Mouse (Mus musculus): ENCODE measurements around the gene Olfr1508.
"Not testable (repeated sequence)": the region's sequence is repeated elsewhere in the genome, so short reads cannot be mapped to it uniquely, and the experiment has no call there.

Olfr1508 gene

GRCm38 (mm10) chr14:52467395-52467794 lies at the start of gene Olfr1508:
Gene Olfr1508, minus strand, starts transcription at chr14:52467495.
- no peak for DNase-seq

DNA sequence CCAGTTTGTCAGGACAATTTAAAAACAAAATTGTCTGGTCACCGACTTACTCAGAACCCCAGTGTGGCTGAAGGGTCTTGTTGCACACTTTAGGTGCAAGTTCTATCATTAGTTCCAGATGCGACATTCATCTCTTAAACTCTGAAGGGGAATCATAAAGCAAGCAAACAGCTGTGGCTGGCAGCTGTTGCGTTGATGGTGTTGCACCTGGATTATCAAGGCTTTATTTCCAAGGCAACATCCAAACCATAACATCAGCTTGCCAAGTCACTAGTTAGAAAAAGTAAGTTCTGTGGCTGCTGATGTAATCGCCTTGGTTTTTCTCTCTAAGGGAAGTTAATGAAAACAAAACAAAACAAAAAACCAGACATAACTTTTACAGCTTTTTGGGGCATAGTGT lies 28.2 kb upstream of the Olfr1508 start, which contains the start of gene Olfr1507:
Olfr1507 (minus strand) TSS at position 234 of the 400 bp plus-strand sequence.
- no peak for DNase-seq

DNA sequence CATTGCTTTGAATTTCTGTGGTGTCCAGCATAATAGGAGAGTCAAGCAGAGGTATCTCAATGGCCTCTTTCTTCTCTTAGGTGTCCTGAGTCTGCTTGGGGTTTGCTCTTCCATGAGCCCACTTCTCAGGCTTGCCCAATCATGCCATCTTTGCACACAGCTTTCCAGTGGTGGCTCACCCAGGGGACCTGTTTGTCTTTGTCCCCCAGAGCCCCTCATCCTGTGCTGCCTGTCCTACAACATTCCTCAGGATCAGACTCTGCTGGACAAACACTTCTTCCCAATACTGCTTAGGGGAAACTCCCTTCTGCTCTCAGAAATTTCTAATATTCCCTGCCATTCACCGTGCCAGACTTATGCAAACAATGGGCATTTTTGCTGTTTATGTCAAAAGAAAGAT lies 1.6 kb downstream of the Olfr1508 start:
- DNase-seq, result no peak

GRCm38 (mm10) chr14:52461928-52462327 lies 5.4 kb downstream of the Olfr1508 start:
- no peak for DNase-seq

GRCm38 (mm10) chr14:52451138-52451537 lies 16.2 kb downstream of the Olfr1508 start:
- no peak for DNase-seq

DNA sequence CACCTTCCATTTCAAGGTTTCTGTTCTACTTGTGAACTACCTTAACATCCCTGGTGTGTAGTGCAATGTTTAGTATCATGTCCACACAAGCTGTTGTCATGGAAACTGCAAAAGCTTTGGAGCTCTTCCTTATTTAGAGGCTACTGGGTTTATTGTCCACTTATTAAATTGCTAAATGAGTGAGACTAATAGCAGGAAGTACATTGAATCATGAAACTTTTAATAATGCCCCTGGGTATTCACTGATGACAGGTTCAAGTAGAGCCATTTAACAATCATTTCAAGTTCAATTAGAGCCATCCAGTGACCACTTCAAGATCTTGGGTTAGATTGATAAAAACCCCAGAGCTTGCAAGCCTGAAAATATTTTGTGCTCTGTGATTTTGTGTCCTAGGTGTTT lies 24.6 kb downstream of the Olfr1508 start, which contains the start of gene Olfr1509:
Olfr1509 (plus strand) TSS at position 301 of the 400 bp plus-strand sequence.
- no peak for DNase-seq

- no peak for DNase-seq
Observed at GRCm38 (mm10) chr14:52427686-52428085, 39.6 kb downstream of the Olfr1508 start.

DNA sequence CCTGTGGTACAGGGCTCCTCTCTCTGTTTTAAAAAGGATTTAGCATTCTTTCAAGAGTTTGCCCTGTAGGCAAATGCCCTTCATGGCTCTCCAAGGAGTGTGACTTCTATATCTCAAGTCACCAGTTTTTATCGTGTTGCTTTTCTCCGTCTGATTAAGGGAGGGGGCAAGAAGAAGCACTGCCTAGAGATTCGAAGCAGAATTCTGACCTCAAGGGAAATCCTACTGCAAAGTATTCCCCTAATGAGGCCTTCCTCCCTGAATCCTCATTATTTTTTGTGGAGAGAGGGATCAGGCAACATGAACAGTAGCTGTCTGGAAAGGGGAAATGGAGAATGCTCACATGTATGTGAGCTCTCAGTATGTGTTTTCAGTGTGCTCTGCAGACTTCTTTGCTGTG lies 53.0 kb downstream of the Olfr1508 start, which contains the start of gene Olfr1510:
Olfr1510 (minus strand) TSS at position 101 of the 400 bp plus-strand sequence.
- DNase-seq, result no peak

- DNase-seq, result not testable (repeated sequence)
Observed at GRCm38 (mm10) chr14:52410142-52410919, 57.0 kb downstream of the Olfr1508 start.
